Mouse (Mus musculus) kidney, embryonic 14.5 days (tissue): ENCODE measurements at regions not wholly inside any gene's neighbourhood (a gene's known extent, or its start where the extent isn't known, plus 50 kb on each side); places are given as distances from the start of the nearest gene placed in this dataset.

ENCODE experiments used
- ATAC-seq: fragments of 200-750 bp; cut with Nextera tagmentation; 2 replicates; pipeline ENCODE4 v1.8.0; 2017; ENCODE audit warnings: moderate number of reproducible peaks, mild to moderate bottlenecking, moderate TSS enrichment, moderate library complexity; ENCODE audit not compliant: low FRiP score, low TSS enrichment
- H3K27ac ChIP-seq: fragments of 300-500 bp; sonication (generic); 2 replicates; pipeline ENCODE4 v1.5.1; 2014; ENCODE audit warnings: low read depth, mild to moderate bottlenecking, low read length, moderate library complexity, mixed read lengths
- H3K27me3 ChIP-seq: fragments of 300-500 bp; sonication (generic); 2 replicates; pipeline ENCODE4 v1.6.1; 2014; ENCODE audit warnings: mild to moderate bottlenecking, low read length; ENCODE audit not compliant: control insufficient read depth, insufficient read depth
- H3K36me3 ChIP-seq: fragments of 300-500 bp; sonication (generic); 2 replicates; pipeline ENCODE4 v1.6.1; 2014; ENCODE audit warnings: low read length, mixed read lengths; ENCODE audit not compliant: control insufficient read depth, insufficient read depth
- H3K4me1 ChIP-seq: fragments of 300-500 bp; sonication (generic); 2 replicates; pipeline ENCODE4 v1.6.1; 2014; ENCODE audit warnings: low read length, mixed read lengths; ENCODE audit not compliant: control insufficient read depth, insufficient read depth
- H3K4me2 ChIP-seq: fragments of 300-500 bp; sonication (generic); replicated peaks from 2 replicates; pipeline ENCODE4 v1.6.1; 2014; ENCODE audit warnings: low read depth, mild to moderate bottlenecking, low read length
- H3K4me3 ChIP-seq: fragments of 300-500 bp; sonication (generic); 2 replicates; pipeline ENCODE4 v1.5.1; 2014; ENCODE audit warnings: mild to moderate bottlenecking, low read length
- H3K9ac ChIP-seq: fragments of 300-500 bp; sonication (generic); 2 replicates; pipeline ENCODE4 v1.6.1; 2014; ENCODE audit warnings: low read depth, mild to moderate bottlenecking, low read length, moderate library complexity
- H3K9me3 ChIP-seq: fragments of 300-500 bp; sonication (generic); 2 replicates; pipeline ENCODE4 v1.6.1; 2016; ENCODE audit warnings: low read length; ENCODE audit not compliant: control insufficient read depth
- WGBS: fragments of 180-500 bp; shearing (Covaris S2); extraction: QIAGEN DNeasy Blood & Tissue Kit; methylation state at CpG from one replicate; pipeline ENCODE4 v1.1.7; 2014; 5-methylcytosine and 5-hydroxymethylcytosine counted together

DNA sequence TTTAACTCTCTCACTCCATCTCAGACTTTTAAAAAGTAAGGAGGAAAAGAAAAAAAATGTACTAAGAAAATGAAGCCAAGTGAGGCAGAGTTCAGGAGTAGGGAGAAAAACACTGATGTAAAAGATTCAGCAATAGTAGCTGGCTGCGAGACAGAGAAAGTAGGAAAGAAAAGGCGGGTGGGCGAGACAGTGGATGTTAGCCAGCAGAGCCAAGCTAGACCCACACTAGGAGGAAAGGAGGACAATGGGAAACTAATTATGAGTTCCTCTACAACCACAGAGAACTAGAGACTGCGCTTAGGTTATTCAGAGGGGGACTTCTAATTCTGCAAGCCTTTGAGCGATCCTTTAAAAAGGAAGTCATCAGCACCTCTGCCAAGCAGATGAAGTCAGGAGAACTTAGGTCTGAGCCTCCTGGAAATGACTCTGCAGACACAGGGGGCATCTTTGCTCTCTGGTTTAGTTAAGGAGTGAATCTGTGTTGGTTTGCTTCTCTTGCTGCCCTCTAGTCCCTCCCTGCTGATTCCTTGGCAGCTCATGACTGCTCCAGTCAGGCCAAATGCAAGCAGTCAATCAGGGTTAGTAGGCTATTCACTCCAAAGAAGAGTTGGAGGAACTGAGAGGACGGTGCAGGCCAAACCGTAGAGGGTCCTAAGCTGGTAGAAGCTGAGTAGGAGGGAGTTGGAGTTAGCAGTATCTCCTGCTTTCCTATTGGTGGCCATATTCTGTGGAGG is 50.4 kb upstream of the Cyp1b1 start:
- no peaks in the 10 kb centered on the region for H3K4me1 ChIP-seq
- no peaks in the 10 kb centered on the region for H3K36me3 ChIP-seq
- H3K9me3 ChIP-seq: no peaks in the 10 kb centered on the region
- WGBS: 86% methylated on average over 7 of the region's 7 CpGs
- no peak overlapping the region for H3K27ac ChIP-seq
- no peak for ATAC-seq
- H3K4me3 ChIP-seq: no peak overlapping the region
- H3K9ac ChIP-seq: no peak overlapping the region
- no peaks in the 10 kb centered on the region for H3K27me3 ChIP-seq
- H3K4me2 ChIP-seq: no peak overlapping the region
